Mouse (Mus musculus): ENCODE data around the gene Kcnh3. TPM values are rescaled to one million over a fixed set of nuclear protein-coding genes. Genes with fewer than 3 reads are reported as not detected.
A peak's percentile ranks its signal among the peaks of the same experiment; 100 is the strongest.
"Not testable (repeated sequence)": the region's sequence is repeated elsewhere in the genome, so short reads cannot be mapped to it uniquely, and the experiment has no call there.

The Kcnh3 gene
- polyA plus RNA-seq, 2 experiments from 2014 or later, result 0.22 to 1.3 TPM

DNA sequence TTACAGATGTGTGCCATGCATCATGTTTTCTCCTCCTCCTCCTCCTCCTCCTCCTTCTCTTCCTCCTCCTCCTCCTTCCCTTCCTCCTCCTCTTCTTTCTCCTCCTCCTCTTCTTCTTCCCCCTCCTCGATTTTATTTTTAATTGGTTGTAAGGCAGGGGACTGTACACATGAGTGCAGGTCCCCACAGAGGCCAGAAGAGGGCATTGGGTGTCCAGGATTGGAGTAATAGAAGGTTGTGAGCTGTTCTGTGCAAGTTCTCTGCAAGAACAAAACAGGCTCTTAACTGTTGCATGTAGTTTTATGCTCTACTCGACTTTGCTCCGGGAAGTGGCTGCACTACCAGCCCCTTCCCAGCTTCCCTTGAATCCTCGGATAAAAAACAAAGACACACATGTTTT is 15.5 kb downstream of the Kcnh3 start:
- ATAC-seq, result no peak

DNA sequence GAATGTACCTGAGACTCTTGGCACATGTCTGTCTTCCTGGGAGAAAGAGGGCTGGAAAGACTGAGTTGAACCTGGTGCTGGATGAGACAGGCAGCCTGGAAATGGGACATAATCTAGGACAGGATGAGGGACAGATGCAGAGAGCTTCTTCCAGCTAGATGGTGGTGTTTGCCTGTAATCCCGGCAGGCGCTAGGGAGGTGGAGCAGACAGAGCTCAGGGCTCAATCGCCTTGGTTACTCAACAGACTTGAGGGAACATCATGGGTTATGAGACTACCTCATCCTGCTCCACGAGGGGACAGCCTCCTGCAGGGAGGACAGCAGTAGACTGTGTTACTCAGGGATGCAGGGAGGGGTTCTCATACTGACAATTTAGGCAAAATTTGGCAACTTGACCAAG is 16.6 kb downstream of the Kcnh3 start:
- ATAC-seq, result no peak

DNA sequence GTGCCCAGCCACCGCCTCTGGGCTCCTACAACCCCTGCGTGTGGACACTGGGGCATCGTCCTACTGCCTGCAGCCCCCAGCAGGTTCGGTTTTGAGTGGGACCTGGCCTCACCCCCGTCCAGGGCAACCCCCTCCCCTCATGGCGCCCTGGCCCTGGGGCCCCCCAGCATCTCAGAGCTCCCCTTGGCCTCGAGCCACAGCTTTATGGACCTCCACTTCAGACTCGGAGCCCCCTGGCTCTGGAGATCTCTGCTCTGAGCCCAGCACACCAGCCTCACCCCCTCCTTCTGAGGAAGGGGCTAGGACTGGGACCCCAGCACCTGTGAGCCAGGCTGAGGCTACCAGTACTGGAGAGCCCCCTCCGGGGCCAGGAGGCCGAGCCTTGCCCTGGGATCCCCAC is 17.4 kb downstream of the Kcnh3 start:
- ATAC-seq, result no peak

DNA sequence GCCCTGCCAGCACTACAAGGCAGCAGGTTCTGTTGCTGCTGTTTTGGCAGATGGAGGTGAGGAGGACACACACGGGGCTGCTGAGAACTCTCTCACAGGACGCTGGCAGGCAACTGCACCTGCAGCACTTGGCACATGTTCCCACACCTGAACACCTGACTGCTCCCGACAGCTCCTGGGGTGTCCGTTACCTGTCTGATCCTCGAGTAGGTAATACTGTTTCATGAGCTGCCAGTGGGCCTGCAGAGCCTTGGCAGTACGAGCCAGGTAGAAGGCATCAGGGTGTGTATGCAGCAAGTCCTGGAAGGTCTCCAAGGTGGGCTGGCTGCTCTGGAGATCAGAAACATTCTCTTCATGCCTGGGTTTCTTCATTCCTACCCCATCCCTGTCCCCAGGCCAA is 22.1 kb downstream of the Kcnh3 start:
- ATAC-seq, result not testable (repeated sequence)

DNA sequence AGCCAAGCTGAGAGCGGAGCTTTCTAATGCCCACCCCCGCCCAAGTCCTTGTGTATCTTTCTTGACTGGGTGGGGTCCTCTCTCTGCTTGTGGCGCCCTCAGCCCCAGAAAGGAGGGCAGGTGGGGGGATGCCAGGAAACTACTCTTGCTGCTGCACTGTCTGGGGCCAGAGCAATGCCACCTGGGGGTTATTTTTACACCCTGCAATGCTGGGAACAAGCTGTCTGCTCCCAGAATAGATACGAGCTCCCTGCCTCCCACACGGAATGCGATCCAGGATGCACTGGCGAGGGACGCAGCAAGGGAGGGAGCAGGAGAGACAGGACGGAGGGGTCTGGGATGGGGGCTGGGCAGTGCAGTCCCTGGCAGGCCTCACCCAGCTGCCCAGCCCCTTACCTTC is 24.3 kb downstream of the Kcnh3 start:
- ATAC-seq, result no peak

DNA sequence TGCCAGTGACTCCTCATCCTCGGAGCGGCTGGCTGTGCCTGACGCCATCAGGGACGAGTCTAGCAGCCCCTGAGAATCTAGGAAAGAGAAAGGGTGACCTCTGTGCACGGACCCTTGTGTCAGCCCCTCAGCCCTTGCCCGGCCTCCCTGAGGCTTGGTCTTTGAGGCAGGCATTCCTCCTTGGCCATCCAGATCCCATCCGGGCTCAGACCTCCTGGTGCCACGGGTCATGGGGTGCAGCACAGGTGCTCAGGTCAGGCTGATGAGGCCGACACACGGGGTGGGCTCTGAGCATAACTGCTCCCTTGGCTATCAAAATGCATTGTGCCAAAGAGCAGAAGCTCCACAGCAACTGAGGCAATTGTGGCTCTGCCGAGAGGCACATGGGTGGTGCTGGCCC is 25.3 kb downstream of the Kcnh3 start:
- ATAC-seq, result no peak

DNA sequence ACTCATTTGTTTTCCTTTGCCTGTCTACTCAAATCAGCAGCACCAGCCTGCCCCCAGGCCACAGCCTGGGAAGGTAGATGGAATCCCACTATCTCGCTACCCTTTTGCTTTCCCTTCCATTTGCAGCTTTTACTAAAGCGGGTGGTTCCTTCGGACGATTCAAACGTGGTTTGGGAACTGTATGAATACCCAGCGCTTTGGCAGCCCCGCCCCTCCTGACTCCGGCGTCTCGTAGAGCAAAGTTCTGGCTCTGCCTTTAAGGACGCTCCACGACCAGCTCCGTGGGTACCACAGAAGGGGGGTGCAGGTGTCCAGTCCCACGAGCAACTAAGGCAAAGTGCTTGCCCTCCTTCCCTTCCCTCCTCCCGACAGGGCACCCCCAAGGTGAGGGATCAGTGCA is 26.4 kb downstream of the Kcnh3 start:
- peak; percentile 10 for ATAC-seq

DNA sequence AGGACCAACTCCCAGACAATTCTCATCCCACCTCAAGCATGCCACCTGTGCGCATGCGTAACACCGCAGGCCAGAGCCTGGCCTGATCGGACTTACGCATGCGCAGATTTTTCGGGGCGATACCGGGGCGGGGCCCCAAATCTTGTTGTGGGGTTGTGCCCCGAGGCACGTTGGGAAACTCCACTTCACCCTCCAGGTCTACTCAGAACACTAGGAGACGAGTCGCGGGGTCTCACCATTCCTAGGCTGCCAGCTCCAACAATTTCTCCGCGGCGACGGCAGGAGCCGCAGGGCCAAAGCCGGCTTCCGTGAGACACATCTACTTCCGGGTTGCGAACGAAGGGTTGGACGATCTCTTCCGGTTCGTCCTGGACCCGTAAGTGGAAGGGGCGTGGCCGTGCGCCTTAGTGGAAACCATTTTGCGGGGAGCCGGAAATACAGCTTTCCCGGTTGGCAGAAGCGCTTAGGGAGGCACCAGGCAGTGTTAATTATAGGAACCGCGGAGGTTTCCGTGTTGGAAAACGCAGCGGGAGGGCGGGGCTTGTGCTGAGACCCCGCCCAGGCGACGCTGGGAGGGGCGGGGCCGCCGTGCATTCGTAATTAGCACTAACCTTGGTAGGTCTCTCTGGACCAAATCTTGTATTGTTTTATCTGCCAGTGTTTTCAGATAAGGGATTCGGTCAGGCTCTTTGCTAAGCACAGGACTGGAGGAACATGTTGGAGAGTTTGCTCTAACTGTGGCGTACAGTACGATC is 27.1 kb downstream of the Kcnh3 start, which contains the start of gene Mcrs1:
Gene Mcrs1 (minus strand): TSS at position 336 of the 755 bp plus-strand sequence.
- ATAC-seq, result peak; percentile 90

DNA sequence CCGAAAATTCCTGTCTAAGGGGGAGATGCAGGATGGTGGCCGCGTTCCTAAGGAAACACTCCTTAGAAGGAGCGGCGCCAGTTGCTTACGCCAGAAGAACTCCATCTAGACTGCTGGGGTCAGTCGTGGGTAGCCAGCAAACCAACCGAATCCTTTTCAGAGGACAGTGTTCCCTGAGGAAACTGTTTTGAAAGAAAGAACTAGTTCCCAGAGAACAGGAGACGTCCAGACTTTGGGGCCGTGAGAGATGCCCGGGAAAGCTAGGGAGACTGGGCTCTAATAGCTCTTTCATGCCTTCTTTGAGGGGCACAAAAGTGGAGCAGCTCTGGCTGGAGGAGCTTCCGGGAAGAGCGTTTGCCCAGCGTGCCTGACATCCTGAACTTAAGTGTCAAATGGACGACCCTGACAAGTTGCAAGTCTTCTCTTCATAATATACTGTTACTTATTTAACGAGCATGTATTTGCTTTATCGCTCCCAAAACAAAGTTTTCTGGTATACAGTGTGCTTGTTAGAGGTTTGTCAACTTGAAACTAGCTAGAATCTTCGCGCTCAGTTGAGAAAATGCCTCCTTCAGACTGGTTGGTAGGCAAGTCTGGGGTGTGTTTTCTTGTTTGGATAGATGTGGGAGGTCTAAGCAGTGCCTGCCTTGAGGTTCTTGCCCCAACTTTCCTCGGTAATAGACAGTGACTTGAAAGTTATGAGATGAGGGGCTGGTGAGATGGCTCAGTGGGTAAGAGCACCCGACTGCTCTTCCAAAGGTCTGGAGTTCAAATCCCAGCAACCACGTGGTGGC is 27.9 kb downstream of the Kcnh3 start:
- no peak for ATAC-seq

DNA sequence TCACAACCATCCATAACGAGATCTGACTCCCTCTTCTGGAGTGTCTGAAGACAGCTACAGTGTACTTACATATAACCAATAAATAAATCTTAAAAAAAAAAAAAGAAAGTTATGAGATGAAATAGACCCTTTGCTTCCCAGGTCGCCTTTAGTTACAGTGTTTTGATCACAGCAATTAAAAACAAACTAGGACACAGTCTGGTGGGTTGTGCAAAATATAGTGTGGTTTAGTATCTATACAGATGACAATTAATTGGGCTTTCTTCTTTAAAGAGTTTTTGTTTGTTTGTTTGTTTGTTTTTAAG is 28.5 kb downstream of the Kcnh3 start:
- not testable (repeated sequence) for ATAC-seq

DNA sequence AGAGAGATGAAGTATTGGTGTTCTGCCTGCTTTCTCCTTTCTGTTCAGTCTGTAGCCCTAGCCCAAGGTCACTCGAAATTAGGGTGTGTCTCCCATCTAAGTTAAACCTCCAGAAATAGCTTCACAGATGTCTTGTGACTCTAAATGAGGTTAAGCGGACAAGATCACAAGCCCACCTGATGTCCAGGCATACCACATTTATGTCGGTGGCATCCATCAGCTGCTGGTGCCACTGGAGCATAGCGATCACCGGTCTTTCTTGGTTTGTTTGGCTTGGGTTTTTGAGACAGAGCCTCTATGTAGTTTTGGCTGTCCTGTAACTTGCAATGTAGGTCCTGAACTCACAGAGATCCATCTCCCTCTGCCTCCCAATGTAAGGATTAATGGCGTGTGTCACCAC is 29.1 kb downstream of the Kcnh3 start:
- no peak for ATAC-seq

DNA sequence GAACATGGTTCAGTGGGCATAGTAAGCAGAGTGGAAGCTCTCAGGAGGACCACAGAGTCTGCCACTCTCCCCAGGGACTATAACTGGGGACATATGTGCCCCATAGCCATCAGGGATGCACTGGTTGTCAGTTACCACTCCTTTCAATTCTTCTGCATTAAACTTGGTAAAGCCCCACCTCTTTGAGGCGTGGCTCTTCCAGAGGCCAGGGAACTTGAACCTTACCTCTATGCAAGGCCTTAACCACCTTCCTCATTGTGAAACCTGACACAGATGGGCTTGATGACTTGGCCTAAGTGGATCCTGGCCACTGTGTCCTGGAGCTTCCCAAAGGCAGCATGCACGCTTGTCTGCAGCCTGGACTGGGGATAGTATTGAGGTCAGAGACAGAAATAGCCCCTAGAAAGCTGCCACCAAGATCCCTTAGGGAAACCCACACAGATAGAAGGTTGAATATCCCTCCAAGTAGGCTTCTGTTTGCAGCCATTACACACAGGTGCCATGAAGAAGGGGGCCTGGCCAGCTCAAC is 29.9 kb downstream of the Kcnh3 start:
- no peak for ATAC-seq

DNA sequence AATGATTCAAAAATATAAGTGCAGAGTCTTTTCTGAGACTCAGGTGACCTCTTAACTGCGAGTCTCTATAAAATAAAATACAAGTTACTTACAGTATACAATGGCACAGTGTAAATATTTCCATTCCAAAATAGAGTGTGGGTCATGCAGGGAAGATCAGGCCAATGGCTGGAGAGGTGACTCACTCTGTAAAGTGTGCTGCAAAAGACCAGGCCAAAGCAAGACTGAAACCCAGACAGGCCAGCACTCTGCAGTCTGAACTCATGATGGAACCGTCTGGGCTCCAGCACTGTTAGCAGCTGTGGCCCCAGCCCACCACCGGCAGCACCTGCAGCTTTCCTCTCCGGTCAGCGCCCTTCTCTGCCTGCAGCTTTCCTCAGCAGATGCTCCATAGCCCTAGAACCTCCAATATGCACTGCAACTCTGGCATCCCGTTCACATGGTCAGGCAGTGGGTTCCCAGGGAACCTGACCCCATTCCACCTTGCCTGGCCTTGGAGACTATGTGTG is 30.6 kb downstream of the Kcnh3 start:
- no peak for ATAC-seq

DNA sequence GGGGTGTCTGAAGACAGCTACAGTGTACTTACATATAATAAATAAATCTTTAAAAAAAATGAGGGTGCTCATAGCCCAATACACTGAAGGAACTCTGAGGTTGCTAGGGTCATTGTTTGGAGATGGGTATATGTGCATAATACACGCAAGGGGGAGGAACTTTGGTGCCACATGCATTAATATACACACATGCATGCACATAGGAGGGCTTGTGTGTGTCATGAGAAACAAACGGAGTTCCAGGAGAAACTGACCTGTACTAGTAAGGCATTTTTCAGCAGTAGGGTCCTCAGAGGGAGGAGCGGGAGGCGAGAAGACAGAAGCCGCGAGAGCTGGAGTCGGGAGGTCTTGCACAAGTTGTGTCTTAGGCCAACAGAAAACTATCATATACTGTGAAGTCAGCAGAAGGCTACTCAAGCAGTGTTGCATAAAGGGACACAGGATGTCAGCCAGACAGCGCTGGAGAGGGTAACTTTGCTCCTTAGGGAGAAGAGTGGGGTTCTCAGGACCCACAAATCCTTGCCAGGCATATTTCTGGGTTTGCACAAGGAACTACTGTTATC is 34.6 kb downstream of the Kcnh3 start:
- ATAC-seq, result no peak

DNA sequence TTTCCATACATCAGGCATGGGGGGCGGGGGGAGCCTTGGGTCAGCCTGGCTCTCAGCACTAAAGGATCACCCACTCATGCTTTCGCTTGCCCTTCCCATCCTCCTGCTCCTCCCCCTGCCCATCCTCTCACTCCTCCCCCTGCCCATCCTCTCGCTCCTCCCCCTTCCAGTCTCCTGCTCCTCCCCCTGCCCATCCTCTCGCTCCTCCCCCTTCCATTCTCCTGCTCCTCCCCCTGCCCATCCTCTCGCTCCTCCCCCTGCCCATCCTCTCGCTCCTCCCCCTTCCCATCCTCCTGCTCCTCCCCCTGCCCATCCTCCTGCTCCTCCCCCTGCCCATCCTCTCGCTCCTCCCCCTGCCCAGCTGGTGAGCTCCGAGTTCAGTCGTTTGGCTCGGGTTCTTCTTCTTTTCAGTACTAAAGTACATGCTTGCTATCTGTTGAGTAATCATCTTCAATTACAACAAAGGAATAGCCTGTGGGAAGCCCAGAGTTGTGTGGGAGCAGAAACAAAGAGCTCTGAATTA is 35.1 kb downstream of the Kcnh3 start:
- ATAC-seq, result no peak

DNA sequence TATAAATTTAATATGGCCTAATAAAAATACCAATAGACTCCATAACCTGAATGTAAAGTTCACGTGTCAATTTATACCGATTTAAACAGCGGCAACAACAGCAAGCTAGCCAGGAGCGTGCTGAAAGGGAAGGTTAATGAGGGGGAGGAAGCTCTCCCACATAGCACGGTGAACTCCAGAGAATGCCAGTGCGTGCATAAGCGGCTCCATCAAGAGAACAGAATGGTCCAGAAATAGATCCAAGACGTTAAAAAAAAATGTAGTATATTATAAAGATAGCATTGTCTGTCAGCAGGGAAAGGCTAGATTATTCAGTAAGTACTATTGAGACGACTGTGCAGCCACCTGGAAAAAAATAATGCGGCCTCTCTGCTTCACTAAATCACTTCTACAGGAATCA is 38.0 kb downstream of the Kcnh3 start:
- ATAC-seq, result no peak

DNA sequence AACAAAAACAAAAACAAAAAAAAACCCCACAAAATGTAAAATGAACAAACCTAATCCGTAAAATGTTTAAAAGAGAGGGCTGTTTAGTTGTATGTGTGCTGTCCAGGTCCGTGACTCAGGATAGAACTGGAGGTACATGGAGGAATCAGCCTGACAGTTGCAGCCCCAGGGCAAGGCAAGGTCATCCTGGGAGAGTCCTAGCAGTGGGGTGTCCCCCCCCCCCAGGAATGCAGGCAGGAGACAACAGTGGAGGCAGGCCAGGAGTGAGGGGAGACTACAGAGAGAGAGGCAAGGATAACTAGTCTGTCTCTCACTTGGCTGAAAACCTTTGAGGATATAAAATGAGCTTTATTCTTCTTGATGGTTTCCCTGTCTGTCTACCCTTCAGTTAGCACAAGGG is 39.7 kb downstream of the Kcnh3 start:
- ATAC-seq, result no peak

DNA sequence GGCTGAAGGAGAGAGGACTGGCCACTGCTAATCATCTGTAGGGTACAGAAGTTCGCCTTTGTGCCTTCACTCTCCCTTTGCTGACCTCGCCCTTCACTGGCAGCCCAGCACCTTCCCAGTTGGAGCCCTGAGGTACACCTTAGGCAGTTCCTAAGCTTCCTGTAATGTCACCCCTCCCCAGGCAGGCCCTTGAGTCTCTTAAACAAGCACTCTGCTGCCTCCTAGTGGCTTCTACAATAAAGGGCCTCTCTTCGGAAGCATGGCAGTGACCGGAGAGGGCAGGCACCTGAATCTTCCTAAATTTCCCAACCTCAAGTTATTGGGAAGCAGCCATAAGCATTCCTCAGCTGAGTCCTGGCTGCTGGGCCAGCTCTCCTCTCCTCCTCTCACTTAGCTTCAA is 41.0 kb downstream of the Kcnh3 start:
- ATAC-seq, result peak; percentile 79

DNA sequence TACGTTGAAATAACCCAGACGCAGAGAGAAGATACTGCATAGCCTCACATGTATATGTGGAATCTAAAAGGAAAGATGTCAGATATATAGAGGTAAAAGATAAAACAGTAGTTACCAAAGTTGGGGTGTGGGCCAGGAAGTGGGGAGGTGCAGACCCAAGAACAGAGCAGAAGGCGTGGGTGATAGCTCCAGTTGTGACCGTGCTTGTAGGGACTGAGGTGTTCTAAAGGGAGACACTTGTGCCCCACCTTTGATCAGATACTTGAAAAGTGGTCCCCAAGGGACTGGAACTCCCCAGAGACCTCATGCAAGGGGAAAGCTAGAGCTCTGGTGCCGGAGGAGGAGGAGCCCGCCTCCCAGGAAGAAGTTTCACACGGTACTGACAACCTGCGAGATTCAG is 51.4 kb downstream of the Kcnh3 start:
- ATAC-seq, result peak; percentile 81

DNA sequence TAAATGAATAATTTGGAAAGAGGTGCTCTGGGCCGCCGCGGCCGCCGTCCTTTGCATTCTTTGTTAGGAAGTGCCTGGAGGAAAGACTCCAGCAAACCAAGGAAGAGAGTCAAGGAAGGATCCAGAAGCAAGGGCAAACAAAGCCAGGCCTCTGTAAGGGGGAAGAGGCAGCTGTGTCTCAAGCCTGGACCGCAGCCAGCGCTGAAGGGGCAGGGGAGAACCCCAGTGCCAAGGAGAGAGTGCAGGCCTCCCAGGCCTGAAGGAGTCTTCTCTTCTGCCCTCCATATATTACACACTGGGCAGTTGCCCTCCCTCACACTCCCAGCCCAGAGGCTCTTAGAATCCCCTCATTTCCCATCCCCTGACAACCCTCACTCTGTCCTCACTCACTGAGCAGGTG is 53.6 kb downstream of the Kcnh3 start:
- ATAC-seq, result no peak

DNA sequence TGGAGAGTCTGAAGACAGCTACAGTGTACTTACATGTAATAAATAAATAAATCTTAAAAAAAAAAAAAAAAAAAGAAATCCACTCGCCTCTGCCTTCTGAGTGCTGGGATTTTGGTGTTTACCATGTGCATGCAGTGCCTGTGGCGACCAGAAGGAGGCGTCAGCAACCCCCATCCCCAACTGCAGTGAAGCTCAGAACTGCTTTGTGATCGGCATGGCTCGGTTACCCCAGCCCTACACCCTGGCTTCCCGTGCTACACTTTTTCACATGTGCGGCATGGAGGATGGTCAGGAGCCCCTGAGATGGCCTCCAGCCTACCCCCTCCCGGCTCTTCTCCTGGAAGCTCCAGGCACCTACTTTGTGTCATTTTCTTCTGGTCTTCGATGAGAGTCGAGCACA is 58.8 kb downstream of the Kcnh3 start:
- no peak for ATAC-seq

DNA sequence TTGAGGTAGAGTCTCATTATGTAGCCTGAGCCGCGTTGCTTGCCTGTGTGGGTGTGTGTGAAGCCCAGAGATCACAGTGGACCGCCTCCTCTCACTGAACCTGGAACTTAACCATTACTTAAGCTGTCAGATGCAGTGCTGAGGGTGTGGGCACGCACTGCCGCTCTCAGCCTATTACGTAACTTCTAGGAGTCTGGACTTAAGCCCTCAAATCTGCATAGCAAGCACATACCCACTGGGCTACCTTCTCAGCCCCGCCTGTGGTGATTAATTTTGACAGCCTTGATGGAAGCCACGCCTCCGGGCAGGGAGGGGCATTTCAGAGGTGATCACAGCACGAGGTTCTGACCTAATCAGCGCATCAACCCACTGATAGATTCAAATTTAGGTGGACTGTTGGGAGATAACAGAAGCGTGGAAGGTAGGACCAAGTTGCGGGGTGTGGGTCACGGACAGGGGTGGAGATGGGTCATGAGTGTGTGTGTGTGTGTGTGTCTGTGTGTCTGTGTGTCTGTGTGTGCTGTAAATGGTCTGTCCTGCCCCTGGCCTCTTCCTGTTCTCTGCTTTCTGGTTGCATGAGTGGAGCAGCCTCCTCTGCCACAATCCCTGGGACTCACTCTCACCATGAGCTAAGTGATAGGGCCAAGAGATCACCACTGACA is 60.0 kb downstream of the Kcnh3 start:
- peak; percentile 39 for ATAC-seq

DNA sequence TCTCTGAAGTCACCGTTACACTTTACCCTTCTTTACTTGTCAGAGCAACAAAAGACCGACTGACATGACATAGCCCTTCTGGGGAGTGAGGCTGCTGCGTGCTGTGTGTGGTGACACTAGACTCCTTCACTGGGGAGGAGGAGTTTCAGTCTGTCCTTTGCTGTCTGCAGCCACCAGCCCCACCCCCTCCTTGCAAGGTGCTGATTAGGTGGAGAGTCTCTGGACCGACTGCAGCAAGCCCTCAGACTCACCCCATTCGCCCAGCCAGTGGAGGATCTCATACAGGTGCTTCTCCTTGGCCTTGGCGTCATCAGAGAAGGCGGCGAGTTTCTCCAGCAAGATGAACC is 60.5 kb downstream of the Kcnh3 start:
- no peak for ATAC-seq

Measured in CD4-positive, CD25-positive, alpha-beta regulatory T cell, adult 4 months (primary cell).